ENCODE assay signal across 20 mouse cellular contexts in genomic region chr3:107119864-107120564, GRCm38 (mm10). TPM values are rescaled to one million over a fixed set of nuclear protein-coding genes. Genes with fewer than 3 reads are reported as not detected.
"Had no signal": no experiment of that assay in that cellular context is flagged by ENCODE, and none has a peak within 500 bp of the region (broad histone marks: within the 10 kb centered on the region; RNA-seq: fewer than 3 reads in every experiment).

No protein-coding gene starts in this region.

- DNase-seq: kidney, adult 9 months; kidney, postnatal 14 days; kidney, postnatal 4 days; liver, embryonic 13.5 days; lung, embryonic 14.5 days; midbrain, embryonic 14.5 days; right cerebral cortex, adult 18-20 months; right cerebral cortex, postnatal 14 days; spleen, adult 18-20 months; thymus, adult 18-20 months; thymus, postnatal 36 days had no signal

- H3K9ac ChIP-seq: liver, embryonic 13.5 days; lung, embryonic 14.5 days; neural tube, embryonic 12.5 days; neural tube, embryonic 15.5 days; stomach, embryonic 15.5 days had no signal

- H3K36me3 ChIP-seq: liver, embryonic 13.5 days; neural tube, embryonic 12.5 days; neural tube, embryonic 15.5 days; stomach, embryonic 15.5 days had no signal

- H3K4me1 ChIP-seq: liver, embryonic 13.5 days; neural tube, embryonic 12.5 days; stomach, embryonic 15.5 days had no signal

- H3K27ac ChIP-seq: liver, embryonic 13.5 days; macrophage; neural tube, embryonic 12.5 days; neural tube, embryonic 15.5 days; stomach, embryonic 15.5 days had no signal

- H3K9me3 ChIP-seq: liver, embryonic 13.5 days; neural tube, embryonic 12.5 days; neural tube, embryonic 15.5 days; stomach, embryonic 15.5 days had no signal

- H3K27me3 ChIP-seq: liver, embryonic 13.5 days; neural tube, embryonic 12.5 days; neural tube, embryonic 15.5 days; stomach, embryonic 15.5 days had no signal

- H3K4me2 ChIP-seq: liver, embryonic 13.5 days; lung, embryonic 14.5 days; midbrain, embryonic 11.5 days; neural tube, embryonic 12.5 days; neural tube, embryonic 15.5 days; stomach, embryonic 15.5 days had no signal

- ATAC-seq: lung, postnatal 0 days had no signal

- H3K4me3 ChIP-seq: liver, embryonic 13.5 days; neural tube, embryonic 12.5 days; neural tube, embryonic 15.5 days; stomach, embryonic 15.5 days had no signal

RNA-seq across cellular contexts. Expression of gene Kcna2, which starts 19.1 kb away (rescaled TPM):
- total RNA-seq: megakaryocyte-erythroid progenitor cell, adult 5-6 weeks had no signal
- polyA plus RNA-seq: limb, embryonic 11.5 days; testis, adult 2 months had no signal
